Mouse (Mus musculus) midbrain, embryonic 16.5 days (tissue): ENCODE data around the gene Aldh1a2. TPM values are rescaled to one million over a fixed set of nuclear protein-coding genes. Genes with fewer than 3 reads are reported as not detected.

Experiments
- ATAC-seq: fragments of 200-750 bp; cut with Nextera tagmentation; 2 replicates; pipeline ENCODE4 v1.8.0; 2017; ENCODE audit warnings: moderate TSS enrichment
- H3K27ac ChIP-seq: fragments of 300-500 bp; sonication (generic); 2 replicates; pipeline ENCODE4 v1.5.1; 2014; ENCODE audit warnings: mild to moderate bottlenecking, low read length, mixed read lengths
- H3K27me3 ChIP-seq: fragments of 300-500 bp; sonication (generic); 2 replicates; pipeline ENCODE4 v1.6.1; 2014; ENCODE audit warnings: low read depth, low read length, mixed read lengths; ENCODE audit not compliant: control insufficient read depth, insufficient read depth
- H3K36me3 ChIP-seq: fragments of 300-500 bp; sonication (generic); 2 replicates; pipeline ENCODE4 v1.6.1; 2014; ENCODE audit warnings: mild to moderate bottlenecking, low read length, moderate library complexity, mixed read lengths; ENCODE audit not compliant: control insufficient read depth, insufficient read depth
- H3K4me1 ChIP-seq: fragments of 300-500 bp; sonication (generic); 2 replicates; pipeline ENCODE4 v1.6.1; 2014; ENCODE audit warnings: mild to moderate bottlenecking, low read length, mixed read lengths; ENCODE audit not compliant: control insufficient read depth, insufficient read depth
- H3K4me2 ChIP-seq: fragments of 300-500 bp; sonication (generic); 2 replicates; pipeline ENCODE4 v1.6.1; 2014; ENCODE audit warnings: mild to moderate bottlenecking, low read length, mixed read lengths
- H3K4me3 ChIP-seq: fragments of 300-500 bp; sonication (generic); 2 replicates; pipeline ENCODE4 v1.5.1; 2014; ENCODE audit warnings: low read depth, mild to moderate bottlenecking, low read length, moderate library complexity, mixed read lengths
- H3K9ac ChIP-seq: fragments of 300-500 bp; sonication (generic); 2 replicates; pipeline ENCODE4 v1.6.1; 2014; ENCODE audit warnings: low read depth, low read length, mixed read lengths
- H3K9me3 ChIP-seq: fragments of 300-500 bp; sonication (generic); replicated peaks from 2 replicates; pipeline ENCODE4 v1.6.1; 2014; ENCODE audit warnings: mild to moderate bottlenecking, low read length, mixed read lengths; ENCODE audit not compliant: control insufficient read depth, poor library complexity, severe bottlenecking
- WGBS: fragments of 180-500 bp; shearing (Covaris S2); extraction: QIAGEN DNeasy Blood & Tissue Kit; methylation state at CpG from one replicate; pipeline ENCODE4 v1.1.7; 2014; 5-methylcytosine and 5-hydroxymethylcytosine counted together
- polyA plus RNA-seq: library from polyadenylated mRNA; unstranded; fragments of >200 nt; fragmentation: Nextera tagmentation; extraction: Ambion mirVana; gene quantifications from 2 replicates; pipeline ENCODE4 v1.2.1, GENCODE M21; 2015

Gene Aldh1a2
- polyA plus RNA-seq, 1 experiment from 2014 or later: 20.0 TPM

GRCm38 (mm10) chr9:71179276-71179896 is 36.2 kb upstream of the Aldh1a2 start:
- no peaks in the 10 kb centered on the region for H3K4me1 ChIP-seq
- ATAC-seq: no peak
- H3K9ac ChIP-seq: no peak overlapping the region
- 86% methylated on average over 6 of the region's 6 CpGs for WGBS
- no peaks in the 10 kb centered on the region for H3K9me3 ChIP-seq
- H3K4me2 ChIP-seq: no peak overlapping the region
- no peak overlapping the region for H3K27ac ChIP-seq
- no peaks in the 10 kb centered on the region for H3K27me3 ChIP-seq
- H3K36me3 ChIP-seq: no peaks in the 10 kb centered on the region
- H3K4me3 ChIP-seq: no peak overlapping the region

GRCm38 (mm10) chr9:71179964-71180700 is 35.5 kb upstream of the Aldh1a2 start:
- H3K27me3 ChIP-seq: no peaks in the 10 kb centered on the region
- H3K9ac ChIP-seq: no peak overlapping the region
- H3K9me3 ChIP-seq: no peaks in the 10 kb centered on the region
- H3K27ac ChIP-seq: no peak overlapping the region
- no peak for ATAC-seq
- H3K4me3 ChIP-seq: no peak overlapping the region
- WGBS: 80% methylated on average over 8 of the region's 8 CpGs
- no peak overlapping the region for H3K4me2 ChIP-seq
- no peaks in the 10 kb centered on the region for H3K4me1 ChIP-seq
- no peaks in the 10 kb centered on the region for H3K36me3 ChIP-seq

- Histone ChIP-seq H3K4me2 (no peak overlapping the region), H3K9me3 (no peaks in the 10 kb centered on the region), H3K4me3 (no peak overlapping the region), H3K27me3 (no peaks in the 10 kb centered on the region), H3K36me3 (no peaks in the 10 kb centered on the region), H3K9ac (no peak overlapping the region), H3K4me1 (0 out of 2 replicates have a peak, but pooled peaks cover 2% of the 10 kb centered on the region), H3K27ac (no peak overlapping the region)
- ATAC-seq: no peak
Measured at GRCm38 (mm10) chr9:71185285-71185684, 30.3 kb upstream of the Aldh1a2 start.

DNA sequence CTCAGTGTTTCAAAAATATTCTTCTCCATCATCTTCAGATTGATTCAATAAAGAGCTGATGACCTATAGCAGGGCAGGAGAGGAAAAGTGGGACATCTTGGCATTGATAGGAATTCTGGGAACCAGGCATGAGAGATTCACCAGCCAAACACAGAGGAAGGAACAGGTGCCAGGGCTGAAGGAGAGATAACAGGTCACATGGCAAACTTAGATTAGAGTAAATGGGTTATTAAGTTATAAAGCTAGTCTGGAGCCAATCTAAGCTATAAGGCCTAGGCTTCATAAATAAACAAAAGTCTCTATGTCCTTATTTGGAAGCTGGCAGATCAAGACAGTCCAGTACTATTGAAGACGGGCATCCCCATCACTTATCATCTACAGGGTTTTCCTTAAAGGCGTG is 29.8 kb upstream of the Aldh1a2 start:
- Histone ChIP-seq H3K4me3 (no peak overlapping the region), H3K27me3 (no peaks in the 10 kb centered on the region), H3K9me3 (no peaks in the 10 kb centered on the region), H3K4me1 (0 out of 2 replicates have a peak, but pooled peaks cover 2% of the 10 kb centered on the region), H3K9ac (no peak overlapping the region), H3K27ac (no peak overlapping the region), H3K4me2 (no peak overlapping the region), H3K36me3 (no peaks in the 10 kb centered on the region)
- no peak for ATAC-seq
- WGBS: 89% methylated on average over 2 of the region's 2 CpGs

- Histone ChIP-seq H3K9ac (no peak overlapping the region), H3K4me1 (0 out of 2 replicates have a peak, but pooled peaks cover 2% of the 10 kb centered on the region), H3K4me2 (no peak overlapping the region), H3K4me3 (no peak overlapping the region), H3K36me3 (no peaks in the 10 kb centered on the region), H3K9me3 (no peaks in the 10 kb centered on the region), H3K27me3 (no peaks in the 10 kb centered on the region), H3K27ac (no peak overlapping the region)
- 95% methylated on average over 7 of the region's 7 CpGs for WGBS
- ATAC-seq: no peak
Measured at GRCm38 (mm10) chr9:71187396-71187795, 28.2 kb upstream of the Aldh1a2 start.

DNA sequence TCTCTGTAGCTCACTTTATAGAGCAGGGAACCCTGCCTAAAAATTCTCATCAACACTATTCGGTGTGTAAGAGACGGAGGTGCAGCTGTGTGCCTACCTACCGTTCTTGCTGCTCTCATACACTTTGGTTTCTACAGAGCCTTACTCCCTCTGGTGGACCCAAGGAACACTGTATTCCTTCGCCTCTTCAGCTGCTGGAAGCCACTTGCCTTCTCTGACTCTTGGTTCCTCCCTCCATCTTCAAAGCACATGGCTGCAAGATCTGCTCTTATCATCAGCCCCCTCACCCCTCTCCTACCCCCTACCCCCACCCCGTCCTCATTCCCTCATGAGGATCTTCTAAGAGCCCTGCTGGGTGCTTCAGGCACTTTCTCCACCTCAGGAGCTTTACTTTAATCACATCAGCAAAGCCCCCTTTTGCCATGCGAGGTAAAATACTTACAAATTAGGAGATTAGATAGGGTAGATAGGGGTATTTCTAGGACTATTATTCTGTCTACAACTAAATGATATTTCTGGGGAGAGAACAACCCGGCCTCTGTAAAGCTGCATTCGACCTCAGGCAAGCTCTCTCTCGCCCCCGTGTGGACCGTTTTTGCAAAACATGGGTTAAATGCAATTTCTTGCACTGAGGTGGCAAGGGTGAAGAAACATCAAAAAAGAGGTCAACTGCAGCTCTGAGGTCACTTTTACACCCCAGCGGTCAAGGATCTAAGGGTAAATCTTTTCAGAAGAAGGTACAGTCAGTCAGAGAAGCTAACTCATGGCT is 26.8 kb upstream of the Aldh1a2 start:
- Histone ChIP-seq H3K9ac (no peak overlapping the region; the same call in 1 of the 2 replicates), H3K27ac (no peak overlapping the region), H3K4me2 (peak overlapping the region; percentile 56), H3K27me3 (no peaks in the 10 kb centered on the region), H3K4me3 (peak overlapping the region; percentile 19; the same call in 1 of the 2 replicates), H3K4me1 (0 out of 2 replicates have a peak, but pooled peaks cover 2% of the 10 kb centered on the region), H3K36me3 (no peaks in the 10 kb centered on the region), H3K9me3 (no peaks in the 10 kb centered on the region)
- 10% methylated on average over 12 of the region's 12 CpGs for WGBS
- peak; percentile 83; the same call in 1 of the 2 replicates for ATAC-seq

DNA sequence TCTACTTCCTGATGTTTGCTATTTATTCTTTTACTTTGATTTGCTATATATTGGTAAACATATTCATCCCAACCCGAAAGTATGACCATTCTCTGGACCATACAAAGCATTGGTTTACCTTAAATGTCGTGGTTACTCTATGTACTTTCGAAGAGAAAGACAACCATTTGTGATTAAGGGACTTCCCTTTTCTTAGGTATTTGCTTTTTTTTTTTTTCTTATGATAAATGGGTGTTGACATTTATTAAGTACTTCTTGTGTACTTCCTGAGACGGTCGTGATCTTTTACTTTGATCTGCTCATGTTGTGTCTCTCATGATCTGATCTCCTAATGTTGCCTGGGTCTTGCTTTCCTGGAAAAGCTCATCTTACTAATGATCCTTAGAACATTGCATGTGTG is 16.8 kb upstream of the Aldh1a2 start:
- Histone ChIP-seq H3K27me3 (no peaks in the 10 kb centered on the region), H3K4me2 (no peak overlapping the region), H3K9me3 (no peaks in the 10 kb centered on the region), H3K4me3 (no peak overlapping the region), H3K4me1 (no peaks in the 10 kb centered on the region), H3K36me3 (no peaks in the 10 kb centered on the region), H3K9ac (no peak overlapping the region), H3K27ac (no peak overlapping the region)
- 92% methylated on average over 5 of the region's 5 CpGs for WGBS
- ATAC-seq: no peak

GRCm38 (mm10) chr9:71202265-71202664 is 13.3 kb upstream of the Aldh1a2 start:
- Histone ChIP-seq H3K36me3 (no peaks in the 10 kb centered on the region), H3K9me3 (no peaks in the 10 kb centered on the region), H3K27me3 (no peaks in the 10 kb centered on the region), H3K4me2 (no peak overlapping the region), H3K4me1 (no peaks in the 10 kb centered on the region), H3K9ac (no peak overlapping the region), H3K27ac (no peak overlapping the region), H3K4me3 (no peak overlapping the region)
- 84% methylated on average over 4 of the region's 4 CpGs for WGBS
- ATAC-seq: no peak

GRCm38 (mm10) chr9:71209299-71209698 is 6.3 kb upstream of the Aldh1a2 start:
- ATAC-seq: no peak
- 74% methylated on average over 3 of the region's 3 CpGs for WGBS
- no peak overlapping the region for H3K4me2 ChIP-seq
- no peaks in the 10 kb centered on the region for H3K9me3 ChIP-seq
- no peak overlapping the region for H3K27ac ChIP-seq
- no peaks in the 10 kb centered on the region for H3K4me1 ChIP-seq
- no peak overlapping the region for H3K4me3 ChIP-seq
- H3K9ac ChIP-seq: no peak overlapping the region
- H3K27me3 ChIP-seq: peaks cover 9% of the 10 kb centered on the region
- no peaks in the 10 kb centered on the region for H3K36me3 ChIP-seq
